Mouse (Mus musculus) right cerebral cortex, postnatal 4 days (tissue): ENCODE results near the gene Glb1.

ENCODE experiments used
- DNase-seq: peaks from one replicate; pipeline ENCODE4 v3.0.0-alpha.2; 2022

Gene Glb1

GRCm38 (mm10) chr9:114446887-114447286 is 46.0 kb downstream of the Glb1 start:
- DNase-seq, result no peak

GRCm38 (mm10) chr9:114448700-114449099 is 47.8 kb downstream of the Glb1 start:
- DNase-seq, result no peak

GRCm38 (mm10) chr9:114449120-114449754 is 48.4 kb downstream of the Glb1 start:
- no peak for DNase-seq

- DNase-seq, result no peak
Measured at GRCm38 (mm10) chr9:114451615-114452014, 50.7 kb downstream of the Glb1 start.

GRCm38 (mm10) chr9:114452418-114452817 is 51.5 kb downstream of the Glb1 start:
- no peak for DNase-seq

GRCm38 (mm10) chr9:114455420-114455819 is 54.5 kb downstream of the Glb1 start:
- no peak for DNase-seq

GRCm38 (mm10) chr9:114458436-114458835 is 57.6 kb downstream of the Glb1 start:
- DNase-seq, result no peak

GRCm38 (mm10) chr9:114462569-114462968 is 61.7 kb downstream of the Glb1 start:
- no peak for DNase-seq

- DNase-seq, result no peak
Measured at GRCm38 (mm10) chr9:114465442-114465841, 64.6 kb downstream of the Glb1 start.

GRCm38 (mm10) chr9:114466871-114467270 is 66.0 kb downstream of the Glb1 start:
- DNase-seq, result no peak

GRCm38 (mm10) chr9:114468217-114468616 is 67.3 kb downstream of the Glb1 start:
- no peak for DNase-seq

- DNase-seq, result no peak
Measured at GRCm38 (mm10) chr9:114468701-114469100, 67.8 kb downstream of the Glb1 start.

GRCm38 (mm10) chr9:114471892-114472291 is 71.0 kb downstream of the Glb1 start:
- no peak for DNase-seq

GRCm38 (mm10) chr9:114477019-114477418 is 76.1 kb downstream of the Glb1 start:
- DNase-seq, result no peak

GRCm38 (mm10) chr9:114480940-114481339 is 80.1 kb downstream of the Glb1 start:
- no peak for DNase-seq

GRCm38 (mm10) chr9:114484771-114485170 is 83.9 kb downstream of the Glb1 start:
- DNase-seq, result no peak

- no peak for DNase-seq
Measured at GRCm38 (mm10) chr9:114486808-114487207, 85.9 kb downstream of the Glb1 start.

GRCm38 (mm10) chr9:114487481-114488258 is 86.8 kb downstream of the Glb1 start:
- no peak for DNase-seq

GRCm38 (mm10) chr9:114496469-114496868 is 95.6 kb downstream of the Glb1 start:
- no peak for DNase-seq

- peak; percentile 92 for DNase-seq
Measured at GRCm38 (mm10) chr9:114498218-114498617, 97.3 kb downstream of the Glb1 start.

GRCm38 (mm10) chr9:114499783-114500515 is 99.1 kb downstream of the Glb1 start:
- peak; percentile 55 for DNase-seq

- no peak for DNase-seq
Measured at GRCm38 (mm10) chr9:114501111-114501510, 100.2 kb downstream of the Glb1 start.

- no peak for DNase-seq
Measured at GRCm38 (mm10) chr9:114501913-114502312, 101.0 kb downstream of the Glb1 start.
